Mouse (Mus musculus): ENCODE results near the gene 1700029P11Rik.

DNA sequence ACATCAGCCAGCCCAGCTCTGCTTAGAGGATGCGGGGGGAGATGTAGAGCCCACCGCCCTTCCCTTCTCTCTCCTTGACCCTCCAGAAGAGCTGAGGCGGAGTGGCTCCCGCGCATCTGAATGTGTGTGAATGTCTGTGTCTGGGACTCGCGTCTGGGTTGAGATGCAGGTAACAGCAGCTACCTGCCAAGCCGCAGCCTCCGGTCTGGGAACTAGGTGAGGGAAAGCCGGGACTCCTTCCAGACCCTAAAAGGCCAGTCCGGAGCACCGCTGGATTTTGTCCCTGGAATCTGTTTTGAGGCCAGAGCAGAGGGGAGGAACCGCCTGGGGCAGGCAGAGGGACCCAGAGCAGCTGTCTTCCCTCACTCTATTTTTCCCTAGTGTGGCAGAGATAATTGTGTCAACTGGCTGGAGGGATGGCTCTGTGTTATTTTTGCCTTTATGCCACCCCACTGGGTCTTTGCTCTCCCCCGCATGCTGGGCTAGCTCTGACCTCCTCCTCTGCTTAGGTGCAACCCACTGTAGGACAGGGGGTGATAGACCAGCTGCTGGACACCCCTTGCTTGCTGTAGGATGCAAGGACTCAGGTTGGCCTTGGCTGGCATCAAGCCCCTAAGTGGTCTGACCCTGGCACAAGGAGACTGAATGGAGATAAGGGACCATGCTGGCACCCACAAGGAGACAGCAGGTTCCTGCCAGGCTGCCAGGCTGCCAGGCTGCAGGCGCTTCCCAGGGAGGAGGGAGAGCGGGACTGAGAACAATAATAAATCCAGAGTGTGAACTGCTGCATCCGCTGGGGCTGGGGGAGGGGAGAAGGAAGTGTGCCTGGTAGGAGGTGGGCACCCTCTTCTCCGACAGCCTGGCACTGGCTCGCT lies 43.0 kb upstream of the 1700029P11Rik start:
- TF ChIP-seq EP300 (IDR thresholded peaks at IDR 0.05; ENCODE audit: low read depth in 1 of 2, low read length in 2 of 2) (no peak), GATA1 (IDR thresholded peaks at IDR 0.05; ENCODE audit: low read depth, low read length) (no peak), NELFE (IDR thresholded peaks at IDR 0.05; ENCODE audit: low read depth, low read length) (no peak), CTCF (IDR thresholded peaks at IDR 0.05 in 2 of 3, conservative IDR thresholded peaks at IDR 0.05 in 1 of 3; ENCODE audit: control insufficient read depth in 1 of 3, insufficient read depth in 1 of 3, low read depth in 2 of 3, low read length in 3 of 3, poor library complexity in 1 of 3, severe bottlenecking in 1 of 3) (no peak), ZNF384 (IDR thresholded peaks at IDR 0.05; ENCODE audit: low read depth, low read length) (no peak), POLR2A (IDR thresholded peaks at IDR 0.05; ENCODE audit: control insufficient read depth in 1 of 2, insufficient read depth in 1 of 2, low read depth in 1 of 2, low read length in 2 of 2, poor library complexity in 1 of 2) (no peak), CHD2 (IDR thresholded peaks at IDR 0.05; ENCODE audit: low read length) (no peak), POLR2AphosphoS5 (IDR thresholded peaks at IDR 0.05; ENCODE audit: borderline replicate concordance, low read depth, low read length) (no peak), SIN3A (IDR thresholded peaks at IDR 0.05; ENCODE audit: low read length) (no peak), KAT2A (conservative IDR thresholded peaks at IDR 0.05; ENCODE audit: low read depth, low read length) (no peak), HCFC1 (IDR thresholded peaks at IDR 0.05; ENCODE audit: low read depth, low read length) (no peak), JUND (IDR thresholded peaks at IDR 0.05; ENCODE audit: low read depth, low read length) (no peak), MAX (IDR thresholded peaks at IDR 0.05; ENCODE audit: low read length) (no peak)

Measured in MEL (cell line).